9 mouse cellular contexts compared by ENCODE assay signal in genomic region chr11:97805662-97806612, GRCm38 (mm10). TPM values are rescaled to one million over a fixed set of nuclear protein-coding genes. Genes with fewer than 3 reads are reported as not detected.
DNase-seq lines count a peak whose midpoint lies in the region; ATAC-seq lines count a peak whose summit lies in the region.
"Had no signal": no experiment of that assay in that cellular context is flagged by ENCODE, and none has a peak within 500 bp of the region (broad histone marks: within the 10 kb centered on the region; RNA-seq: fewer than 3 reads in every experiment).

No protein-coding gene starts in this region.

- H3K4me2 ChIP-seq in heart, embryonic 16.5 days (ENCODE audit: low read depth, low read length), result peak overlapping the region; percentile 67
- peak overlapping the region; percentile 67 for H3K4me2 ChIP-seq in limb, embryonic 13.5 days (replicated peaks)
- H3K4me2 ChIP-seq in stomach, embryonic 14.5 days (replicated peaks; ENCODE audit: low read depth, low read length), result peak overlapping the region; percentile 48

- peaks cover 88% of the 10 kb centered on the region for H3K4me1 ChIP-seq in heart, embryonic 16.5 days (ENCODE audit: control insufficient read depth, insufficient read depth, low read length)
- peaks cover 85% of the 10 kb centered on the region for H3K4me1 ChIP-seq in limb, embryonic 13.5 days
- H3K4me1 ChIP-seq in stomach, embryonic 14.5 days (ENCODE audit: control insufficient read depth, insufficient read depth, low read length), result peaks cover 89% of the 10 kb centered on the region

- no peak for ATAC-seq in heart, embryonic 16.5 days (replicated peaks; ENCODE audit: extremely low read depth, insufficient read depth, low FRiP score)
- ATAC-seq in limb, embryonic 13.5 days (ENCODE audit: low FRiP score, low read depth), result no peak
- no peak for ATAC-seq in stomach, embryonic 14.5 days (ENCODE audit: insufficient number of reproducible peaks, insufficient read depth, low FRiP score, low read depth)

- peak overlapping the region; percentile 90 for H3K27ac ChIP-seq in heart, embryonic 16.5 days (ENCODE audit: low read length)
- peak overlapping the region; percentile 89 for H3K27ac ChIP-seq in limb, embryonic 13.5 days
- peak overlapping the region; percentile 92 for H3K27ac ChIP-seq in stomach, embryonic 14.5 days (ENCODE audit: low read length)

- H3K9me3 ChIP-seq in heart, embryonic 16.5 days (replicated peaks; ENCODE audit: control insufficient read depth, low read length), result no peaks in the 10 kb centered on the region
- no peaks in the 10 kb centered on the region for H3K9me3 ChIP-seq in limb, embryonic 13.5 days
- H3K9me3 ChIP-seq in stomach, embryonic 14.5 days (ENCODE audit: control insufficient read depth, low read depth, low read length), result no peaks in the 10 kb centered on the region

- H3K9ac ChIP-seq in heart, embryonic 16.5 days (ENCODE audit: low read length), result peak overlapping the region; percentile 46
- peak overlapping the region; percentile 51; the same call in 1 of the 2 replicates for H3K9ac ChIP-seq in limb, embryonic 13.5 days
- H3K9ac ChIP-seq in stomach, embryonic 14.5 days (replicated peaks; ENCODE audit: low read depth, low read length), result no peak overlapping the region; the same call in 1 of the 2 replicates

- no peaks in the 10 kb centered on the region; the same call in 1 of the 2 replicates for H3K36me3 ChIP-seq in heart, embryonic 16.5 days (ENCODE audit: control insufficient read depth, insufficient read depth)
- peaks cover 38% of the 10 kb centered on the region for H3K36me3 ChIP-seq in limb, embryonic 13.5 days
- H3K36me3 ChIP-seq in stomach, embryonic 14.5 days (ENCODE audit: control insufficient read depth, insufficient read depth, low read length), result peaks cover 21% of the 10 kb centered on the region

- peak overlapping the region; percentile 23; the same call in 1 of the 2 replicates for H3K4me3 ChIP-seq in heart, embryonic 16.5 days (ENCODE audit: low read length)
- H3K4me3 ChIP-seq in limb, embryonic 13.5 days, result peak overlapping the region; percentile 33
- no peak overlapping the region; the same call in 1 of the 2 replicates for H3K4me3 ChIP-seq in stomach, embryonic 14.5 days (ENCODE audit: low read depth, low read length)
- H3K4me3 ChIP-seq: erythroblast, embryonic 14.5 days had no signal

- DNase-seq in adrenal gland, postnatal 10 days, result peak; percentile 22
- no peak for DNase-seq in adrenal gland, postnatal 25 days
- peak; percentile 50 for DNase-seq in NIH3T3 (ENCODE audit: low read depth)
- no peak for DNase-seq in T-cell, adult 2 months (ENCODE audit: low spot score)
- no peak for DNase-seq in natural killer cell, adult 2 months (ENCODE audit: low spot score in 2 of 2)

- no peaks in the 10 kb centered on the region for H3K27me3 ChIP-seq in heart, embryonic 16.5 days (ENCODE audit: control insufficient read depth, insufficient read depth, low read length)
- H3K27me3 ChIP-seq in limb, embryonic 13.5 days, result no peaks in the 10 kb centered on the region
- no peaks in the 10 kb centered on the region for H3K27me3 ChIP-seq in stomach, embryonic 14.5 days (ENCODE audit: control insufficient read depth, insufficient read depth, low read length)

- 27% methylated on average over 15 of the region's 15 CpGs for WGBS in heart, embryonic 16.5 days
- WGBS in limb, embryonic 13.5 days, result 42% methylated on average over 15 of the region's 15 CpGs
- WGBS in stomach, embryonic 14.5 days, result 19% methylated on average over 15 of the region's 15 CpGs

RNA-seq across cellular contexts. Expression of gene Lasp1, which starts 7.1 kb away (rescaled TPM):
- 100 to 1,000 TPM; 107 to 122 TPM for total RNA-seq in adrenal gland, postnatal 10 days (2021)
- total RNA-seq in adrenal gland, postnatal 25 days (2021), result 103 and 142 TPM in 2 replicates
- 52.9 and 59.0 TPM in 2 replicates for polyA plus RNA-seq in heart, embryonic 16.5 days (2015; fragmentation: Nextera tagmentation; extraction: Ambion mirVana)
- 128 and 138 TPM in 2 replicates for polyA plus RNA-seq in limb, embryonic 13.5 days (2015; fragmentation: Nextera tagmentation; extraction: Ambion mirVana)
- polyA plus RNA-seq in stomach, embryonic 14.5 days (2014; fragmentation: Nextera tagmentation; extraction: Ambion mirVana), result 73.2 and 82.0 TPM in 2 replicates

RNA-seq across cellular contexts. Expression of gene Rpl23, which starts 23.7 kb away (rescaled TPM):
- total RNA-seq in adrenal gland, postnatal 10 days (2021), result 100 to 1,000 TPM; 958 to 975 TPM
- 741 and 851 TPM in 2 replicates for total RNA-seq in adrenal gland, postnatal 25 days (2021)
- 299 and 310 TPM in 2 replicates for polyA plus RNA-seq in heart, embryonic 16.5 days (2015; fragmentation: Nextera tagmentation; extraction: Ambion mirVana)
- 547 and 558 TPM in 2 replicates for polyA plus RNA-seq in limb, embryonic 13.5 days (2015; fragmentation: Nextera tagmentation; extraction: Ambion mirVana)
- 774 and 780 TPM in 2 replicates for polyA plus RNA-seq in stomach, embryonic 14.5 days (2014; fragmentation: Nextera tagmentation; extraction: Ambion mirVana)

RNA-seq across cellular contexts. Expression of gene 1700001P01Rik, which starts 30.2 kb away (rescaled TPM):
- under 1 TPM in 1 of 2 experiments, not detected in 1; 0.51 TPM for total RNA-seq in adrenal gland, postnatal 10 days (2021)
- total RNA-seq in adrenal gland, postnatal 25 days (2021), result not detected in 2 replicates
- 0.25 and 0.41 TPM in 2 replicates for polyA plus RNA-seq in heart, embryonic 16.5 days (2015; fragmentation: Nextera tagmentation; extraction: Ambion mirVana)
- 0.83 TPM in 1 of 2 replicates, not detected in the other for polyA plus RNA-seq in limb, embryonic 13.5 days (2015; fragmentation: Nextera tagmentation; extraction: Ambion mirVana)
- 0.43 and 0.59 TPM in 2 replicates for polyA plus RNA-seq in stomach, embryonic 14.5 days (2014; fragmentation: Nextera tagmentation; extraction: Ambion mirVana)
- polyA plus RNA-seq: erythroblast, embryonic 14.5 days had no signal

RNA-seq across cellular contexts. Expression of gene B230217C12Rik, which starts 34.6 kb away (rescaled TPM):
- total RNA-seq in adrenal gland, postnatal 10 days (2021), result 1 to 10 TPM; 2.0 to 3.1 TPM
- total RNA-seq in adrenal gland, postnatal 25 days (2021), result 5.1 and 5.5 TPM in 2 replicates
- polyA plus RNA-seq in heart, embryonic 16.5 days (2015; fragmentation: Nextera tagmentation; extraction: Ambion mirVana), result 2.5 and 3.2 TPM in 2 replicates
- 11.7 and 12.5 TPM in 2 replicates for polyA plus RNA-seq in limb, embryonic 13.5 days (2015; fragmentation: Nextera tagmentation; extraction: Ambion mirVana)
- polyA plus RNA-seq in stomach, embryonic 14.5 days (2014; fragmentation: Nextera tagmentation; extraction: Ambion mirVana), result 6.4 and 8.3 TPM in 2 replicates
- polyA plus RNA-seq: erythroblast, embryonic 14.5 days had no signal

RNA-seq across cellular contexts. Expression of gene Cwc25, which starts 39.6 kb away (rescaled TPM):
- 10 to 100 TPM; 19.9 to 20.0 TPM for total RNA-seq in adrenal gland, postnatal 10 days (2021)
- total RNA-seq in adrenal gland, postnatal 25 days (2021), result 19.5 and 22.6 TPM in 2 replicates
- 10.7 and 12.5 TPM in 2 replicates for polyA plus RNA-seq in heart, embryonic 16.5 days (2015; fragmentation: Nextera tagmentation; extraction: Ambion mirVana)
- 21.0 and 23.3 TPM in 2 replicates for polyA plus RNA-seq in limb, embryonic 13.5 days (2015; fragmentation: Nextera tagmentation; extraction: Ambion mirVana)
- 14.2 and 16.8 TPM in 2 replicates for polyA plus RNA-seq in stomach, embryonic 14.5 days (2014; fragmentation: Nextera tagmentation; extraction: Ambion mirVana)

Comparison
In these comparisons a context has a peak if more than half of its experiments do, and no peak if none do; other contexts are left out.
1. DNase-seq: peak in adrenal gland, postnatal 10 days (single experiment) and NIH3T3 (single experiment); none in adrenal gland, postnatal 25 days (single experiment), T-cell, adult 2 months (single experiment) and natural killer cell, adult 2 months (0 of 2).
2. Peak in every context shown above with its lines, with median percentiles within 50 percentile points of each other: H3K27ac ChIP-seq and H3K4me2 ChIP-seq.